Mouse (Mus musculus) heart, postnatal 0 days (tissue): ENCODE results near the gene Cecr2. TPM values are rescaled to one million over a fixed set of nuclear protein-coding genes. Genes with fewer than 3 reads are reported as not detected.
"Not testable (repeated sequence)": the region's sequence is repeated elsewhere in the genome, so short reads cannot be mapped to it uniquely, and the experiment has no call there.

Experiments
- ATAC-seq: fragments of 200-750 bp; cut with Nextera tagmentation; 2 replicates; pipeline ENCODE4 v1.8.0; 2017; ENCODE audit warnings: low read depth, moderate number of reproducible peaks, moderate library complexity; ENCODE audit not compliant: insufficient read depth
- DNase-seq: peaks from one replicate; pipeline ENCODE4 v3.0.0-alpha.2; 2016; ENCODE audit warnings: low spot score
- H3K27ac ChIP-seq: fragments of 300-500 bp; sonication (generic); 2 replicates; pipeline ENCODE4 v1.5.1; 2014; ENCODE audit warnings: low read depth, mild to moderate bottlenecking
- H3K27me3 ChIP-seq: fragments of 300-500 bp; sonication (generic); 2 replicates; pipeline ENCODE4 v1.6.1; 2014; ENCODE audit warnings: low read length, mixed read lengths; ENCODE audit not compliant: control insufficient read depth, insufficient read depth
- H3K36me3 ChIP-seq: fragments of 300-500 bp; sonication (generic); replicated peaks from 2 replicates; pipeline ENCODE4 v1.6.1; 2014; ENCODE audit warnings: low read length, mixed read lengths; ENCODE audit not compliant: control insufficient read depth, insufficient read depth
- H3K4me1 ChIP-seq: fragments of 300-500 bp; sonication (generic); 2 replicates; pipeline ENCODE4 v1.6.1; 2014; ENCODE audit warnings: antibody characterized with exemption; ENCODE audit not compliant: control insufficient read depth, insufficient read depth
- H3K4me2 ChIP-seq: fragments of 300-500 bp; sonication (generic); 2 replicates; pipeline ENCODE4 v1.6.1; 2014; ENCODE audit warnings: low read depth, mild to moderate bottlenecking, low read length, moderate library complexity
- H3K4me3 ChIP-seq: fragments of 300-500 bp; sonication (generic); 2 replicates; pipeline ENCODE4 v1.5.1; 2014; ENCODE audit warnings: low read depth, low read length
- H3K9ac ChIP-seq: fragments of 300-500 bp; sonication (generic); replicated peaks from 2 replicates; pipeline ENCODE4 v1.6.1; 2014; ENCODE audit warnings: low read depth, low read length, mixed read lengths
- H3K9me3 ChIP-seq: fragments of 300-500 bp; sonication (generic); replicated peaks from 2 replicates; pipeline ENCODE4 v1.6.1; 2016; ENCODE audit warnings: low read length; ENCODE audit not compliant: control insufficient read depth
- CTCF ChIP-seq: IDR thresholded peaks from 2 replicates; pipeline ENCODE4 v1.5.1; 2016; ENCODE audit warnings: antibody characterized with exemption, control low read depth, low read depth
- EP300 ChIP-seq: IDR thresholded peaks from 2 replicates; pipeline ENCODE4 v1.6.1; 2016; ENCODE audit warnings: antibody characterized with exemption, low read depth
- WGBS: fragments of 180-500 bp; shearing (Covaris S2); extraction: QIAGEN DNeasy Blood & Tissue Kit; methylation state at CpG from one replicate; pipeline ENCODE4 v1.1.7; 2014; 5-methylcytosine and 5-hydroxymethylcytosine counted together
- polyA plus RNA-seq: library from polyadenylated mRNA; unstranded; fragments of >200 nt; fragmentation: Nextera tagmentation; extraction: Ambion mirVana; gene quantifications from 2 replicates; pipeline ENCODE4 v1.2.1, GENCODE M21; 2015
- total RNA-seq: library from RNA; depleted of rRNA; stranded (reverse); fragments of >200 nt; gene quantifications from 2 replicates; pipeline ENCODE4 v1.2.3, GENCODE M21; 2014; ENCODE audit warnings: low replicate concordance

The Cecr2 gene
- total and polyA plus RNA-seq, 2 experiments from 2014 or later, result 0.87 to 5.8 TPM

GRCm38 (mm10) chr6:120798019-120798418 lies 131.8 kb downstream of the Cecr2 start:
- H3K9ac ChIP-seq, result no peak overlapping the region
- H3K27me3 ChIP-seq, result no peaks in the 10 kb centered on the region
- no peak overlapping the region for H3K27ac ChIP-seq
- no peak overlapping the region for H3K4me3 ChIP-seq
- DNase-seq (no peak), ATAC-seq (no peak)
- H3K4me2 ChIP-seq, result no peak overlapping the region
- TF ChIP-seq CTCF, result no peak
- WGBS, result 69% methylated on average over 7 of the region's 7 CpGs
- peaks cover 99% of the 10 kb centered on the region for H3K36me3 ChIP-seq
- no peaks in the 10 kb centered on the region for H3K9me3 ChIP-seq
- no peaks in the 10 kb centered on the region for H3K4me1 ChIP-seq

GRCm38 (mm10) chr6:120798905-120799304 lies 132.7 kb downstream of the Cecr2 start:
- 81% methylated on average over 4 of the region's 4 CpGs for WGBS
- DNase-seq (no peak), ATAC-seq (no peak)
- Histone ChIP-seq H3K4me2 (no peak overlapping the region), H3K4me1 (no peaks in the 10 kb centered on the region), H3K9ac (no peak overlapping the region), H3K27me3 (no peaks in the 10 kb centered on the region), H3K9me3 (no peaks in the 10 kb centered on the region), H3K27ac (no peak overlapping the region), H3K4me3 (no peak overlapping the region), H3K36me3 (peaks cover 99% of the 10 kb centered on the region)
- TF ChIP-seq EP300 (no peak), CTCF (no peak)

- Histone ChIP-seq H3K9me3 (no peaks in the 10 kb centered on the region), H3K27ac (no peak overlapping the region), H3K4me3 (no peak overlapping the region), H3K4me1 (no peaks in the 10 kb centered on the region), H3K36me3 (peaks cover 99% of the 10 kb centered on the region), H3K9ac (no peak overlapping the region), H3K27me3 (no peaks in the 10 kb centered on the region), H3K4me2 (no peak overlapping the region)
- no peak for ATAC-seq
- TF ChIP-seq CTCF (no peak), EP300 (no peak)
- 87% methylated on average over 4 of the region's 4 CpGs for WGBS
- DNase-seq, result no peak
These were observed 133.4 kb downstream of the Cecr2 start for GRCm38 (mm10) chr6:120799581-120800041.

- ATAC-seq, result no peak
- Histone ChIP-seq H3K4me1 (no peaks in the 10 kb centered on the region), H3K27ac (no peak overlapping the region), H3K4me2 (no peak overlapping the region), H3K9me3 (no peaks in the 10 kb centered on the region), H3K4me3 (no peak overlapping the region), H3K36me3 (peaks cover 84% of the 10 kb centered on the region), H3K9ac (no peak overlapping the region), H3K27me3 (no peaks in the 10 kb centered on the region)
- no peak for TF ChIP-seq EP300
- TF ChIP-seq CTCF, result no peak
- DNase-seq, result no peak
- 75% methylated on average over 5 of the region's 5 CpGs for WGBS
These were observed 141.0 kb downstream of the Cecr2 start for GRCm38 (mm10) chr6:120806999-120807737.

GRCm38 (mm10) chr6:120807738-120808081 lies 141.5 kb downstream of the Cecr2 start:
- Histone ChIP-seq H3K4me3 (no peak overlapping the region), H3K36me3 (peaks cover 79% of the 10 kb centered on the region), H3K4me2 (no peak overlapping the region), H3K4me1 (no peaks in the 10 kb centered on the region), H3K27ac (no peak overlapping the region), H3K9me3 (no peaks in the 10 kb centered on the region), H3K9ac (no peak overlapping the region), H3K27me3 (no peaks in the 10 kb centered on the region)
- DNase-seq (no peak), ATAC-seq (no peak)
- 89% methylated on average over 4 of the region's 4 CpGs for WGBS
- TF ChIP-seq EP300 (no peak), CTCF (no peak)

GRCm38 (mm10) chr6:120811999-120812398 lies 145.8 kb downstream of the Cecr2 start:
- not testable (repeated sequence) for H3K27ac ChIP-seq, H3K4me1 ChIP-seq, ATAC-seq, H3K9ac ChIP-seq, H3K27me3 ChIP-seq, H3K4me2 ChIP-seq, H3K9me3 ChIP-seq, DNase-seq, H3K4me3 ChIP-seq
- WGBS, result 98% methylated on average over 6 of the region's 10 CpGs
- peaks cover 38% of the 10 kb centered on the region for H3K36me3 ChIP-seq
